Mouse (Mus musculus) intestine, postnatal 0 days (tissue): Measurements from ENCODE around the gene Thy1. TPM values are rescaled to one million over a fixed set of nuclear protein-coding genes. Genes with fewer than 3 reads are reported as not detected.

Experiments used
- ATAC-seq: fragments of 200-750 bp; cut with Nextera tagmentation; 2 replicates; pipeline ENCODE4 v1.8.0; 2017; ENCODE audit warnings: mild to moderate bottlenecking, moderate TSS enrichment, moderate library complexity
- H3K27ac ChIP-seq: fragments of 300-500 bp; sonication (generic); 2 replicates; pipeline ENCODE4 v1.5.1; 2014; ENCODE audit warnings: mild to moderate bottlenecking, low read depth, low read length, moderate library complexity
- H3K27me3 ChIP-seq: fragments of 300-500 bp; sonication (generic); replicated peaks from 2 replicates; pipeline ENCODE4 v1.6.1; 2014; ENCODE audit warnings: low read length, mixed read lengths; ENCODE audit not compliant: control insufficient read depth, insufficient read depth
- H3K36me3 ChIP-seq: fragments of 300-500 bp; sonication (generic); 2 replicates; pipeline ENCODE4 v1.6.1; 2014; ENCODE audit warnings: mild to moderate bottlenecking, moderate library complexity; ENCODE audit not compliant: control insufficient read depth, insufficient read depth
- H3K4me1 ChIP-seq: fragments of 300-500 bp; sonication (generic); replicated peaks from 2 replicates; pipeline ENCODE4 v1.6.1; 2014; ENCODE audit warnings: antibody characterized with exemption, low read length, mixed read lengths; ENCODE audit not compliant: control insufficient read depth, insufficient read depth
- H3K4me2 ChIP-seq: fragments of 300-500 bp; sonication (generic); replicated peaks from 2 replicates; pipeline ENCODE4 v1.6.1; 2014; ENCODE audit warnings: low read depth, mild to moderate bottlenecking, moderate library complexity
- H3K4me3 ChIP-seq: fragments of 300-500 bp; sonication (generic); 2 replicates; pipeline ENCODE4 v1.5.1; 2014; ENCODE audit warnings: low read depth, low read length
- H3K9ac ChIP-seq: fragments of 300-500 bp; sonication (generic); 2 replicates; pipeline ENCODE4 v1.6.1; 2014; ENCODE audit warnings: mild to moderate bottlenecking, low read depth, low read length
- H3K9me3 ChIP-seq: fragments of 300-500 bp; sonication (generic); 2 replicates; pipeline ENCODE4 v1.6.1; 2016; ENCODE audit warnings: mixed run types; ENCODE audit not compliant: control insufficient read depth
- CTCF ChIP-seq: sonication (generic); IDR thresholded peaks from 2 replicates; pipeline ENCODE4 v1.5.1; 2016; ENCODE audit warnings: low read depth, mild to moderate bottlenecking, control low read depth, antibody characterized with exemption, moderate library complexity
- WGBS: fragments of 180-500 bp; shearing (Covaris S2); extraction: QIAGEN DNeasy Blood & Tissue Kit; methylation state at CpG from one replicate; pipeline ENCODE4 v1.1.7; 2014; 5-methylcytosine and 5-hydroxymethylcytosine counted together
- polyA plus RNA-seq: library from polyadenylated mRNA; unstranded; fragments of >200 nt; fragmentation: Nextera tagmentation; extraction: Ambion mirVana; gene quantifications from 2 replicates; pipeline ENCODE4 v1.2.1, GENCODE M21; 2015

Thy1 gene
- polyA plus RNA-seq, 1 experiment from 2014 or later: 4.9 TPM

DNA sequence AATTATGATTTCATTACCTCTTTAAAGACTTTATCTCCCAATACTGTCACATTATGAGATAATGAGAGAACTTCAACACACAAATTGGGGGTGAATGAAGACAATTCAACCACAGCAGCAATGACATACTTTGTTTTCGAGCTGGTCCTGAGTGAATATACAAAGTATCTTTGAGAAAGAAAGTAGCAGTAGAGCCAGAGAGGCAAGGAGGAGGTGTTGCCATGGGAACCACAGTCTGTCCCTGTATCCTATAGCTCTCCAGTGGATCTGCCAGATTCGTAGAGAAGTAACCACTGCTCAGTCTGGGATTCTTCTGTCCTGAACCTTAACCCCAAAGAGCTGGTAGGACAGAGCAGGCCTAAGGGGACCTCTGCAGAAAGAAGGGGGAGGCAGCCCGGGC is 35.2 kb upstream of the Thy1 start:
- Histone ChIP-seq H3K27ac (no peak overlapping the region), H3K27me3 (no peaks in the 10 kb centered on the region), H3K36me3 (no peaks in the 10 kb centered on the region), H3K4me2 (no peak overlapping the region), H3K4me1 (no peaks in the 10 kb centered on the region), H3K9ac (no peak overlapping the region), H3K9me3 (no peaks in the 10 kb centered on the region), H3K4me3 (no peak overlapping the region)
- 67% methylated on average over 3 of the region's 3 CpGs for WGBS
- no peak for TF ChIP-seq CTCF
- ATAC-seq: no peak

DNA sequence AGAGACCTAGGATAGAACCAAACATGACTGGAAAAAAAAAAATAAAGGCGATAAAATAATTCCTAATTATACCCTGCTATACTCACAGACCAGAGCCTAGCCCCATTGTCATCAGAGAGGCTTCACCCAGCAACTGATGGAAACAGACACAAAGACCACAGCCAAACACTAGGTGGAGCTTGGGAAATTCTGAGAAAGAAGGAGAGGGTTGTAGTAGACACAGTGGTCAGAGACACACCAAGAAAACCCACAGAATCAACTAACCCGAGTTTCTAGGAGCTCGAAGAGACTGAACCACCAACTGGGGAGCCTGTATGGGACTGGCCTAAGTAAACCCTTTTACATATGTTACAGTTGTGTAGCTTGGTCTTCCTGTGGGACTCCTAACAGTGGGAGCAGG is 32.3 kb upstream of the Thy1 start:
- ATAC-seq: no peak
- no peak overlapping the region for H3K9ac ChIP-seq
- no peaks in the 10 kb centered on the region for H3K4me1 ChIP-seq
- no peaks in the 10 kb centered on the region for H3K36me3 ChIP-seq
- 87% methylated on average over 3 of the region's 3 CpGs for WGBS
- H3K4me3 ChIP-seq: no peak overlapping the region
- no peaks in the 10 kb centered on the region for H3K27me3 ChIP-seq
- no peaks in the 10 kb centered on the region for H3K9me3 ChIP-seq
- H3K4me2 ChIP-seq: no peak overlapping the region
- TF ChIP-seq CTCF: peak; percentile 17; the same call in 1 of the 2 replicates
- no peak overlapping the region for H3K27ac ChIP-seq

DNA sequence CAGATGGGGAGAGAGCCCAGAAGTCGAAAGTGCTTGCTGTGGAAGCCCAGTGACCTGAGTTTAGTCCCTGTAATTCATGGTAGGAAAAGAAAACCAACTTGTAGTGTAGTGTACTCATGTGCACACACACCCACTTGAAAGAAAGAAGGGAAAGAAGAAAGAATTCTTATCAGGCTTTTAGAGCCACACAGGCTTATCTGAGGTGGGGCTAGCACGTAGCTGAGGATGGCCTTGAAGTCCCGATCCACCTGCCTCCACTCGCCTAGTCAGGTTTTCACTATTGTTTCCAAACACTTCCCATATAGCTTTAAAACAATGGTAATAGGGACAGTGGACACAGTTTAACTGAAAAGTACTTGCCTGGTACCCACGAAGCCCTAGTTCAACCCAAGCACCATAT is 31.5 kb upstream of the Thy1 start:
- no peaks in the 10 kb centered on the region for H3K27me3 ChIP-seq
- H3K4me3 ChIP-seq: no peak overlapping the region
- no peaks in the 10 kb centered on the region for H3K4me1 ChIP-seq
- H3K4me2 ChIP-seq: no peak overlapping the region
- no peak for TF ChIP-seq CTCF
- H3K9me3 ChIP-seq: no peaks in the 10 kb centered on the region
- no peak overlapping the region for H3K9ac ChIP-seq
- H3K36me3 ChIP-seq: no peaks in the 10 kb centered on the region
- H3K27ac ChIP-seq: no peak overlapping the region
- WGBS: 44% methylated on average over 5 of the region's 5 CpGs
- ATAC-seq: no peak

DNA sequence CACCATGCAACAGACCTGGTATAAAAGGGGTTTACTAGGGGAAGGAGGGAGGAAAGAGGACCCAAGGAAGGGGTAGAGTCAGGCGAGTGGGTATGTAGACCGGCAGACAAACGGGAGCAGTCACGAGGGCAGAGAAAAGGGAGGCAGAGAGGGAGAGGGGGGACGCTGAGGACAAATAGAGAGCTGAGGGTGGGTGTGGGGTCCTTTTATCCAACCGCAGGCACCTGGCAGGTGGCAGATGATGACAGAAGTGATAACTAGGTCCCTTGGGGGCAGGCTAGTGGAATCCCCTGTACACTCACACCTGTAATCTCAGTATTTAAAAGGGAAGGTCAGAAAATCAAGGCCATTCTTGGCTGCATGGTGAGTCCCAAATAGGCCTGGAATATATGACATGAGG is 31.0 kb upstream of the Thy1 start:
- H3K27me3 ChIP-seq: no peaks in the 10 kb centered on the region
- no peak overlapping the region for H3K27ac ChIP-seq
- WGBS: 41% methylated on average over 6 of the region's 6 CpGs
- no peaks in the 10 kb centered on the region for H3K9me3 ChIP-seq
- H3K9ac ChIP-seq: no peak overlapping the region
- no peak overlapping the region for H3K4me3 ChIP-seq
- H3K4me2 ChIP-seq: no peak overlapping the region
- H3K36me3 ChIP-seq: no peaks in the 10 kb centered on the region
- TF ChIP-seq CTCF: no peak
- H3K4me1 ChIP-seq: no peaks in the 10 kb centered on the region
- ATAC-seq: no peak

DNA sequence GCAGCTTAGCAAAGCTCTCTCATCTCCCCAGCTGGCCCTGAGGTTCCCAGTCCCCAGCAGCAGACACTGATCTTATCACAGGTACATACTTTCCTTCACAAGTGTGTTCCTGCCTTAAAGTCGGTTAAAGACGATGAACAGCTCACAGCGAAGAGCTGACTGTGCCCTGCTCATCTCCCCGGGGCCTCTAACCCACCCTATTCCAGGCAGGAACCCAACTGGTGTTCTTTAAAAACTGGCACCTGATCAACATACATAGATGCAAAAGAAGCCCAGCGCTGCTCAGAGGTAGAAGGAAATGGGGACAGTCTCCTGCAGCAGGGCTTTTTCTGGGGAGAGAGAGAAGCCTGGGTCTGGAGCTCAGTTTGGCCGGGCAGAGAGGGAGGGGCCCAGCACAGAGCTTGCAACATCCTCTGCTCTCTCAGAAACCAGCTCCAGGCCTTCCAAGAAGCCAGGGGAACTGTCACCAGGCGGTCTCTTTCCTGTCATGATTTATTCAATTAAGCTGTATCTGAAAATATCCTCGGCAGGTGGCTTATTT is 30.4 kb upstream of the Thy1 start:
- H3K4me2 ChIP-seq: no peak overlapping the region
- no peak for ATAC-seq
- 32% methylated on average over 8 of the region's 8 CpGs for WGBS
- H3K27ac ChIP-seq: no peak overlapping the region
- H3K4me1 ChIP-seq: no peaks in the 10 kb centered on the region
- no peak for TF ChIP-seq CTCF
- H3K9ac ChIP-seq: no peak overlapping the region
- H3K36me3 ChIP-seq: no peaks in the 10 kb centered on the region
- no peaks in the 10 kb centered on the region for H3K27me3 ChIP-seq
- H3K4me3 ChIP-seq: no peak overlapping the region
- no peaks in the 10 kb centered on the region for H3K9me3 ChIP-seq

DNA sequence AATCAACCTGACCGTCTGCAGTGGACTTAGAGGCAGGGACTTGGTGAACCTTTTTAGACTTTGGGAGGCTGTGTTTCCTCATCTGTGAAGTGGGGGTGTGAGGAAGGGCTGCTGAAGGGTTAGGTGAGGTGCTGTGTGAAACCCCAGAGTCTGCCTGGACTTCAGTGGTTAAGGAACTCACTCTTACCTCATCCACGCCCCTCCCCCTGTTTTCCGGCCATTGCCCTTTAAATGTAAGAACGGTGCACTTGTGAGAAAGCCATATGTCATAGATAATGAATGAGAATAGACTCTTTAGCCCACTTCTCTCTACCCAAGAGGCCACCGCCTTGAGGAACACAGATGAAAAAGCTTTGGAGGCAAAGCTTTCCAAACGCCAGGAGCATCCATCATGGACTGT is 29.4 kb upstream of the Thy1 start:
- WGBS: 66% methylated on average over 6 of the region's 6 CpGs
- Histone ChIP-seq H3K9ac (no peak overlapping the region), H3K4me3 (no peak overlapping the region), H3K36me3 (no peaks in the 10 kb centered on the region), H3K27ac (no peak overlapping the region), H3K27me3 (no peaks in the 10 kb centered on the region), H3K4me1 (no peaks in the 10 kb centered on the region), H3K9me3 (no peaks in the 10 kb centered on the region), H3K4me2 (no peak overlapping the region)
- no peak for ATAC-seq
- no peak for TF ChIP-seq CTCF

DNA sequence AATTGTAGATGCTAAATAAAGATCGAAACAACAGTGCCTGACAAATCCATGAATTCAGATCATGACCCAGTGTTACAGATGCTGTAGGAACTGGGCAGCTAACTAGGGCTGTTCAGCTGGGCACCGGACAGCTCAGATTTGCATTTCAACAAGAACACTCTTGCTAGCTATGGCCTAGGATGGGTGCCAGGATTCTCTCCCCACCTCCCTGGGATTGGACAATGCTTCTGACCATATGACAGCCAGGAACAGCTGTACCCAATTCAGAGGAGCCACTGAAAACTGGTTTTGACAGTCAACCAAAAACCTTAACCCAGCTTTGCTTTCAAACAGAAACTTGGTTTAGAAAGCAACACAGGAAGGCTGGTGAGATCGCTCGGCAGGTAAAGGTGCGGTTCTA is 26.9 kb upstream of the Thy1 start:
- 80% methylated on average over 5 of the region's 5 CpGs for WGBS
- Histone ChIP-seq H3K27ac (no peak overlapping the region), H3K4me2 (no peak overlapping the region), H3K27me3 (no peaks in the 10 kb centered on the region), H3K4me3 (no peak overlapping the region), H3K36me3 (no peaks in the 10 kb centered on the region), H3K9me3 (no peaks in the 10 kb centered on the region), H3K4me1 (no peaks in the 10 kb centered on the region), H3K9ac (no peak overlapping the region)
- ATAC-seq: no peak
- no peak for TF ChIP-seq CTCF
